Mouse (Mus musculus): ENCODE data around the gene Sfxn5.

The Sfxn5 gene

DNA sequence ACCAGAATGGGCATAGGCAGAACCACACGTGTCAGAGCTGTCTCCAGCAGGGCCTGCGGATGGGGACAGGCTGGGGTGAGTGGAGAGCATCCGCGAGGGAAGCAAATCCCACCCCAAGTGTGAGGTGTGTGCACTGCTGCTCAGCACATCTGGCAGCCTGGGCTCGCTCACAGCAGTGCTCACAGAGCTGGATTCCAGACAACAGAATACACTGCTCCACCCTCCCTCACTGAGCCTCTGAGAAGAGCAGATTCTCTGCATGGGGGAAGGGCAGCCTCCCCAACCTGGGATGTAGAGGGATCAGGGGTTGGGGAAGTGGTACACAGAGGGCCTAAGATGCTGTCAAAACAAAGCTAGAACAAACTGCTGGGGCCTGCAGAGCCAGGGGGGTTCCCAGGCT is 98.4 kb downstream of the Sfxn5 start:
- peak; percentile 68 for DNase-seq (ENCODE audit: low read depth, low spot score)

DNA sequence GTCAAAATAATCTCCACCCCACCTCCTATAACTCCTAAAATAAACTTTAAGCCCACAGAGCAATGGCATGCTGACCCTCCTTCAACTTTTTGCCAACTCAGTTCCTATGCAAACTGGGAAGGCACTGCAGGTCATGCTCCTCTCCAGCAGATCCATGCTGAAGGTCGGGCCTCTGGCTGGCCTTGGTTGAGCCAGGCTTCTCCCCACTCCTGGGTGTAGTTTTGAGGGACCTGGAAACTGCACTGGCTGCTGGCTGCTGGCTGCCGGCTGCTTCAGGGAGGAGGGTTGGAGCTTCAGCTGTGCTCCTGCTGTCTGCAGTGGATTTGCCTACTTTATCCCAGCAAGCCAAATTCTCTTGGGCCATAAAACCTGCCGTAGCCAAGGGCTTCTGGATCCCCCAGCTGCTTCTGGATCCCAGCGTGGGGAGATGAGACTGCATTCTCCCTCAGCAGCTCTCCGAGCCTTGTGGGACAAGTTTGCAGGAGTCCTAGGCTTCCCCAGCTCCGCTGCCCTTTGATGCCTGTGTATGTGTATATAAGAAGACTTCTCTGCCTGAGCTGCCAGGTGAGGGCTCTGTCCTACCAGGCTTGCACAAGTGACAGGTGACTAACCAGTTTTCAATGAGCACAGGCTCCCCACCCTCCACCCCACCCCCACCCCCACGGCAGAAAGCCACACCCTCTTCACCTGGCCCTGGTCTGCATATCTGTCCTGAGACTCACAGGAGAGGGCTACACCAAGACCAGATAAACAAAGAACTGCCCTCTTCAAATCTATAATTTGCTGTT is 100.2 kb downstream of the Sfxn5 start:
- DNase-seq (ENCODE audit: low read depth, low spot score) = no peak

DNA sequence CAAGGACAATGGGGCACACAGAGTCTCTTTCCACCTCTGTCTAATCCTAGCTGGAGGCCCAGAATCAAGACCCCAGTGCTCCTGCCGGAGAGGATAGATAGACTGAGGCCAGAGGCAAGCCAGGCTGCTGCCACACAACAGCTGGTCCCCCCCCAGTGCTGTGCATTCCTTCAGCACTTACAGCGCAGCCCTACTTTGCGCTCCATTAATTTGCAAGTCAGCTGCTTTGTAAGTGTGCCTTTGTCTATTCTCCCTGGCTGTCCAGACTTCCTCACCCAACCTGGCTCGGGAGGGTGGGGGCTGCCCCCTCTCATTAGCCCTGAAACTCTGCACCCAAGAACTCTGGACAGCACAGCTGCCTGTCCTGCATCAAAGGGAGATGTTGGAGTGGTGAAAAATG is 101.2 kb downstream of the Sfxn5 start:
- DNase-seq (ENCODE audit: low read depth, low spot score) = peak; percentile 45

DNA sequence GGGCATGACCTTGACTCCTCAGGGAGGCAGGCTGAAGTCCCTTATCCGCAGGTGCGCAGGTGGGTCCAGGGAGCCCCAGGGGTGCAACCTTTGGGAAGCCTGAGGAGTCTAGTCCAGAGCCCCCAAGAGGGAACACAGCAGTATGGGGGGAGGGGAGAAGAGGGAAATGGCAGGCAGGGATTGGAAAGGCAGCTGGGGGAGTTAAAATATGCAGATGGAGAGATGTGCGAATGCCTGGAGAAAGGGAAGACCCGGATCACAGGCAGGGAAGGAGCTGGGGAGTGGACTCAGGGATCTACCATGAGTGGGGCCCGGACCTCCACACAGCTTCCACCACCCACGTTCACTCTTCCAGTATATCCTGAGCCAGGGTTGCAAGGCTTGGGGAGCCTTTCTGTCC is 101.8 kb downstream of the Sfxn5 start:
- DNase-seq (ENCODE audit: low read depth, low spot score) = peak; percentile 60

- no peak for DNase-seq (ENCODE audit: low read depth, low spot score)
Observed at GRCm38 (mm10) chr6:85230762-85231161, 102.5 kb downstream of the Sfxn5 start.

DNA sequence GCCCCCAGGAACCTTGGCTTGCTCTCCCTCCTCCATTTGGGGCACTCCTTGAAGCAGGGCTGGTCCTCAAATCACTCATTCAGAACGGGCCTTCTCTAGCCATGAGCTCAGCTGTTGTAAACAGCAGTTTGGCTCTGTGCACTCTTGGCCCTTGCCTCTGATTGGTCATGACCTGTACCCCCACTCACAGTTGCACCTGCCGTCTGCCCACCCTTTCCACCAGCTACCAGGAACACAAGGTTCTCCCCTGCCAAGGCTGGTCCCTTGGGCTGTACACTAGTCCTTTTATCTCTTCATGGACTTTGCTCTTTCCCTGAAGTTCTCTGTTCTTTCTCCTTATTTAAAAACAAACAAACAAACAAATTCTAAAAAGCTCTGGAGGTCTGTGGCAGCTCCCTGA is 105.7 kb downstream of the Sfxn5 start:
- DNase-seq (ENCODE audit: low read depth, low spot score) = no peak

DNA sequence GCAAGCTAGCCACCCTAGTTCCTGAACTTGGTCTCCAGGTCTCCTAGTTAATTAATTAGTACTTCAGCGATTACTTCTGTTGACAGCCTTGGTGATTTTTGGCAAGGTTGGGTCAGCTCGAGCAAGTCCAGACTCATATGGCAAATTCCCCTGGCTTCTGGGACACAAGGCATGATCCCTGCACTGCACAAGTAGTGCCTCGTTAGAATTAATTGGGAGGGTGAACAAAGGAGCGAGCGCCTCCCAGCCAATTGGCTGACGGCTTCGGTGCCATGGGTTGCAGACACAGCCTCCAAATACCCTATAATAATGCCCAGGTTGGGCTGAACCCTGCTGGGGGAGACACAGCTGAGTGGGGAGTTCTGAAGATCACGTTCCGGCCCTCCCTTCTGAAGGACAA is 106.7 kb downstream of the Sfxn5 start:
- no peak for DNase-seq (ENCODE audit: low read depth, low spot score)

- DNase-seq (ENCODE audit: low read depth, low spot score) = peak; percentile 36
Observed at GRCm38 (mm10) chr6:85224442-85224891, 108.8 kb downstream of the Sfxn5 start.

GRCm38 (mm10) chr6:85223498-85224150 is 109.6 kb downstream of the Sfxn5 start:
- DNase-seq (ENCODE audit: low read depth, low spot score) = peak; percentile 22

DNA sequence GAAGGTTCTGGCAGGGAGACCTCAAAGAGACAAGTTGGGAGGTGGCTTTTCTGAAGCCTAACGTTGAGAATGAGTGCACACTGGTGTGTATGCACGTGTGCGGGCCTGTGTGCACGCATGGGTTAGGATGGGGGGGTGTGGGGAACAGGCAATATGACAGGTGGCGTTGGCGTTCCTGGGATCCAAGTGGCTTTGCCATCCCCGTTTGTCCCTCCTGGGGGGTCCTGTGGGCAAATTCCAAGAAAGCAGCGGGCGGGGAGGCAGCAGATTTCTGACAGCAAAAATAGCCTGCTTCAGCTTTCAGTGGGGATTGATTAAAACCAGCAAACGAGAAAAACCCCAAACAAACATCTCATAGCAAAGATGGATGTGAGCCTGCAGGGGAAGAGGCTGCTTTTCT is 110.7 kb downstream of the Sfxn5 start:
- no peak for DNase-seq (ENCODE audit: low read depth, low spot score)

DNA sequence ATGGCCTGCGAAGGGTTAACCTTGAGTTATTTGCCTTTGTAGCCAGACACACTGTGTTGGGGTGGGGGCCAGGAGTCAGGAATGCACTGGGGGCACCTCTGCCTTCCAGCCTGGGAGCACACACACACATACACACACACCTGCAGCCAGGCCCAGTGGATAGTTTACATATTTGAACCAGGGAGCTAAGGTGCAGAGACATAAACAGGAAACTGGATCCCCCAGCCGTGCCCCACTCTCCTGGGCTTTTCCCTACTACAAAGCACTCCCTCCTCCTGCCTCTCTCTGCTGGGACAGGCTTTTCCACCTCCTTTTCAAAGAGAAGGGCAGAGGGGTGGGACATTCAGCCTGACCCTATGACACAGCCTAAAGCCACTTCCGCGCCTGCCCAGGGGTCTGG is 112.3 kb downstream of the Sfxn5 start:
- no peak for DNase-seq (ENCODE audit: low read depth, low spot score)

DNA sequence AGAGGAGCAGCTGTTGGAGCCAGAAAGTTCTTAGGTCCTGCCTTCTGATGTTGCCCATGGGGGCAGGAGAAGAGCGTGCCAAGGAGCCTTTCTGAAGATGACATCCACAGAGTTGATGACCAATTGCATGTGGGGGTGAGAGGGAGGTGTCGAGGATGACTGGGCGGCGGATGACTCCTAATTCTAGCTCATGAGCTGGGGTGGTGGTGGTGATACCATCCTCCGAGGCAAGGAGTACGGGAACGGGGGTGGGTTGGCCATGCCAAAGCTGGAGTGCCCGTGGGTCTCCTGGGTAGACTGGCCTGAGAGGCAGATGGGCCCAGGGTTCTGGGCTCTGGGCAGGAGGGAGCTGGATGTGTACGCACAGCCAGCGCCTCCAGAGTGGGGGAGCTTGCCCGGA is 113.5 kb downstream of the Sfxn5 start:
- DNase-seq (ENCODE audit: low read depth, low spot score) = no peak

DNA sequence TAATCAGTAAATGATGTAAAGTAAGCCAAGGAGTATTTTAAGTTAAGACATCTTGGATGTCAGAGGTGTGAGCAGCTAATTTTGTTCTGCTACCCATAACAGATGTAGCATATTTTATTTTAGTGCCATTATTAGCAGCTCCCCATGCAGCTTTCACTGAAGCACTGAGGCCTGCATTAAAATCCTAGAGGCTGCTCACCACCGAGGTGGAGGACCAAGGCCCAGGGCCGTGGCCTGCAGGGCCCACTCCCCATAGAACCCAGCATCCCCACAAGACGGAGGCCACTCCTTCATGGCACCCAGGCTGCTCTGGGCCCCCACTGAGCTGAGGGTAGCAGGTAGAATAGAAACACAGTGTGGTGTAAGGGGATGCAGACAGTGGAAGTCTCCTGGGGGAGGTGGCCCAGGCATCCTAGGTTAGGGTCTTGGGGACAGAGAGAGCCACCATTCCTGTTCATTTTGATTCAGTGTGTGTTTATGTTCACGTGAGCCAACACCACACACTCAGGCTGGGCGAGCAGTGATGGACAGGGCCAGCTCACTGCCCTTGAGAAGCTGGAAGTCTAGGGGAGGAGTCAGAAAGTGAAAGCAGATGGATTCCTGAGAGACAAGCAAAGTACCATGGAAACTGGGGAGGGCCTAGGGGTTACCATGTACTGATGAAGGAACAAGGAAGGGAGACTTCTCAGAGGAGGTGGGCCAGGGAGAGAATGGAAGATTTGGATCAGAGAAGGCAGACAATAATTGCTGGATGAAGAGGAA is 114.4 kb downstream of the Sfxn5 start:
- DNase-seq (ENCODE audit: low read depth, low spot score) = no peak

GRCm38 (mm10) chr6:85218251-85218650 is 115.0 kb downstream of the Sfxn5 start:
- DNase-seq (ENCODE audit: low read depth, low spot score) = no peak

DNA sequence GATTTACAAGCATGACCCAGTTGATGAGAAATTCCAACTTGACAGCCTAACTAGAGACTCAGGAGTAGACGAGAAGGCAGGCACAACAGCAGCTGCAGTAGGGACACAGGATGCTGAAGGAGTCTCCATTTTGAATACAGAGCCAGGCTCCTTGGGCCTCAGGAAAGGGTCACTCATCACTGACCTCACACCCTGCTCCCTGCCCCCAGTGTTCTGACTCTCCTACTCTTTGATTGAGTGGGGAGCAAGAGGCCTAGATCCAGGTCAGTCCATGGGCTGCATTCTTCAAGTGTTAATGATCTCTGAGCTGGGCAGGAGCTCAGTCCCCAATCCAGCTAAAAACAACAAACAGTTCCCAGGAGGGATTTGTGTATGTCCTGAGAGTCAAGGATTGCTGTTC is 122.5 kb downstream of the Sfxn5 start:
- DNase-seq (ENCODE audit: low read depth, low spot score) = no peak

DNA sequence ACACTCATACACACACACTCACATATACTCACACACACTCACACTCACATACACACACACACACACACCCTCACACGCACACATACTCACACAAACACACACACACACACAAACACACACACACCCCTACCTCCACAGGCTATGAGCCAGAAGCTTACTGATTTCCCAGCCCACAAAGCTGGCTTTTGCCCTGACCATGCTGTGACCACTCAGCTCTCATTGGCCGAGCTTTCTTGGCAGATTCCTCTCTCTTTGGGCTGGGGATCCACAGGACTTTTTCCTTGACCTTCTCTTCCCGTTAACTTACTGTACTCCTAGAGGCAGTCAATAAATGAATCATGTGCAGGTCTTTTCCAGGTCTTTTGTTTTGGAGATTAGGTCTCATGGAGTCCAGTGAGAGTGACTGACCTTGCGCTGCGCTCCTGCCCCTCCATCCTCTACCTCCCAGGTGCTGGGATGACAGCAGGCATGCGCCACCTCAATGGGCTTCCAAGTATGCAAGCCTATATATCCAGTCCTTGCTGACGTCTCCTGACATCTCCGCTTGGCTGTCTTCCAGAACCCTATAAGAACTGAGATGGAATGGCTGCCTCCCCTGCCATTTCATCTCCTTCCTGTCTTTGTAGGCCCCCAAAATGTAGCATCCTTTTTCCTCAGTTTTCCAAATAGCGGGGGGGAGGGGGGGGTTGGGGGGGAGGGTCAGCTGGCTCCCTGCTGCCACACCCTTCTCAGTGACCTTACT is 123.8 kb downstream of the Sfxn5 start:
- no peak for DNase-seq (ENCODE audit: low read depth, low spot score)

GRCm38 (mm10) chr6:85207345-85207744 is 125.9 kb downstream of the Sfxn5 start:
- no peak for DNase-seq (ENCODE audit: low read depth, low spot score)

DNA sequence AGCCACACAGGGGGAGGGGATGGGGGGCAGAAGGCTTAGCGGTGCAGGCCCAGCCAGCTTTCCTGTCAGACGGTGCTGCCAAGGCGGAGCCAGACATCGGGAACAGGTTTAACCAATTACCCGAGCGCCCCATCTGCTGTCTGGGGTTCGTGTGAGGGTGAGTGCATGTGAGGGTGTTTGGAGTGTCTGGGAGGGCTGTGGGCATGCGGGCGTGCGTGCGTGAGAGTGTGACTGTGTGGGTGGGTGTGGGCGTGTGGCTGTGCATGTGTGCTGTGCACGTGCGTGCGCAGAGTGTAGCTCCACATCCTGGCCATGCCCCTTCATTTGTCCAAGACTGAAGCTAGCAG is 126.3 kb downstream of the Sfxn5 start:
- DNase-seq (ENCODE audit: low read depth, low spot score) = no peak

DNA sequence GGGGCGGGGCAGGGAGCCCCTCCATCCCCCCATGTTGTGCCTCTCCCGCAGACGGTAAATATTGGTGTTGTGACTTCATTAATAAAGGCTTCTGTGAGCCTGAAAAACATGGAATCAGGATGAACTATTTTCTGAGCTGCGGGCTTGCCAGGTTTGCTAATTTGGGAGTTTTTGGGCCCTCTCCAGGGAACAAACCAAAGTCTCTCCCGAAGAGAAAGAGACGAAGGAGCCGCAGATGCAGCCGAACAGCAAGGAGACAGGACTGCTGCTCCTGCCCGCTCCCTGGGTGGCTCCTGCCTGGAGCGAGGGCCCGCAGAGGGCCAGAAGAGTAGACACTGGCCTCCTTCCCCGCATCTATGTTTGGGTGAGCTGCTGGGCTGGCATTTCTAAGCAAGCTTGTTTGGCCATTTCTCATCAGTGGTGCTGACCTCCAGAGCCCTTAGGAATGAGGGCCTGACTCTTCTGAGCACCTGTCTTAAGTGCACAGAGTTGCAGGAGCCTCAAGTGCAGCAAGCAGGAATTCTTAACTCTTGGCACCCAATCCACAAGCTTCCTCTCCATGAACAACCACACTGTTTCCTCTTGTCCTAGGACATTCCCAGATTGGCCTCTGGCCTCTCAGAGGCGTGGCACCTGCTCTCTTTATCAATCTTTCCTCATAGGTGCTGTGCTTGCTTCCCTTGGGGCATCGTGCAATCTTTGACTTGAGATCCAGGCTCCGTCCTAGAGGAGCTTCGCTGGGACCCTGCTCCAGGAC is 126.9 kb downstream of the Sfxn5 start:
- no peak for DNase-seq (ENCODE audit: low read depth, low spot score)

- DNase-seq (ENCODE audit: low read depth, low spot score) = no peak
Observed at GRCm38 (mm10) chr6:85197951-85198350, 135.3 kb downstream of the Sfxn5 start.
